Mouse (Mus musculus): ENCODE results near the gene Mpped2. TPM values are rescaled to one million over a fixed set of nuclear protein-coding genes. Genes with fewer than 3 reads are reported as not detected.

The Mpped2 gene
- 39.5 and 47.2 TPM in 2 replicates for total RNA-seq (2021)
- long read RNA-seq, transcript Mpped2-202 (7 exons, 2,848 nt), result major isoform, 16 of 37 reads
- long read RNA-seq, partial matches to known transcripts, result 8 of 37 reads
- long read RNA-seq, other reads (novel, unspliced or antisense), result 10 of 37 reads

- DNase-seq, result peak; percentile 65
These were observed at the start of gene Mpped2 for GRCm38 (mm10) chr2:106692783-106693701. Gene Mpped2 (plus strand): TSS chr2:106693269.

GRCm38 (mm10) chr2:106644782-106645181 lies 48.3 kb upstream of the Mpped2 start:
- no peak for DNase-seq

GRCm38 (mm10) chr2:106649686-106650570 lies 43.1 kb upstream of the Mpped2 start:
- peak; percentile 86 for DNase-seq

GRCm38 (mm10) chr2:106652151-106652550 lies 40.9 kb upstream of the Mpped2 start:
- DNase-seq, result no peak

- DNase-seq, result no peak
These were observed 40.3 kb upstream of the Mpped2 start for GRCm38 (mm10) chr2:106652741-106653140.

- no peak for DNase-seq
These were observed 39.8 kb upstream of the Mpped2 start for GRCm38 (mm10) chr2:106653261-106653660.

- DNase-seq, result no peak
These were observed 37.8 kb upstream of the Mpped2 start for GRCm38 (mm10) chr2:106655271-106655670.

GRCm38 (mm10) chr2:106665271-106665670 lies 27.8 kb upstream of the Mpped2 start:
- no peak for DNase-seq

- no peak for DNase-seq
These were observed 18.8 kb upstream of the Mpped2 start for GRCm38 (mm10) chr2:106674319-106674718.

GRCm38 (mm10) chr2:106677449-106677848 lies 15.6 kb upstream of the Mpped2 start:
- DNase-seq, result no peak

- DNase-seq, result no peak
These were observed 13.2 kb upstream of the Mpped2 start for GRCm38 (mm10) chr2:106679720-106680455.

GRCm38 (mm10) chr2:106683185-106683831 lies 9.8 kb upstream of the Mpped2 start:
- no peak for DNase-seq

- no peak for DNase-seq
These were observed 9.2 kb upstream of the Mpped2 start for GRCm38 (mm10) chr2:106683832-106684231.

- DNase-seq, result no peak
These were observed 1.2 kb upstream of the Mpped2 start for GRCm38 (mm10) chr2:106691753-106692363.

GRCm38 (mm10) chr2:106692405-106692782 lies 675 bp upstream of the Mpped2 start:
- peak; percentile 48 for DNase-seq

- DNase-seq, result peak; percentile 67
These were observed 865 bp downstream of the Mpped2 start for GRCm38 (mm10) chr2:106693702-106694566.

GRCm38 (mm10) chr2:106694567-106694885 lies 1.5 kb downstream of the Mpped2 start:
- DNase-seq, result no peak

- peak; percentile 61 for DNase-seq
These were observed 2.0 kb downstream of the Mpped2 start for GRCm38 (mm10) chr2:106694886-106695733.

GRCm38 (mm10) chr2:106695734-106696022 lies 2.6 kb downstream of the Mpped2 start:
- DNase-seq, result no peak

All from adrenal gland, postnatal 25 days (tissue).